ENCODE assay signal across 28 mouse cellular contexts in the genomic region with DNA sequence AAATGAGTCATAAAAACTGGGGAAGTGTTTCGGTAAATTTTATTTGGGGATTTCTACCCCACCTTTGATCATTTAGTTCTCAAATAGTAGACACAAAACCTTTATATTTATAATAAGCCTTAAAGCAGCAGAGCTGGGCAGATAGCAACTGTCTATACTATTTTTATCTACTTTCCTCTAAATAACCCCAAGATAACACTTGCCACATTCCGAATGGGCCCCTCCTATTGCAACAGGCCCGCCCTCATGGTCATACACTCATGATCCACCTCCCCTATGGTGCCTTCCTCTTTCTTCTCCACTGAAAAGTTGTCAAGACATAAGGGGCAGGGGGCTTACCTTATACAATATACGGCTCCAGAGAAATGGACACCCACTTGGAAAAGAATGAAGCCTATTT.
DNase-seq lines count a peak whose midpoint lies in the region; ATAC-seq lines count a peak whose summit lies in the region.
"Had no signal": no experiment of that assay in that cellular context is flagged by ENCODE, and none has a peak within 500 bp of the region (broad histone marks: within the 10 kb centered on the region; RNA-seq: fewer than 3 reads in every experiment).

No protein-coding gene starts in this region.

- H3K9me3 ChIP-seq in liver, embryonic 11.5 days (ENCODE audit: control insufficient read depth, low read length), result no peaks in the 10 kb centered on the region
- no peaks in the 10 kb centered on the region for H3K9me3 ChIP-seq in liver, embryonic 16.5 days (replicated peaks; ENCODE audit: control insufficient read depth, low read length)
- no peaks in the 10 kb centered on the region for H3K9me3 ChIP-seq in limb, embryonic 10.5 days (replicated peaks)
- H3K9me3 ChIP-seq: embryonic facial prominence, embryonic 10.5 days; embryonic facial prominence, embryonic 15.5 days; forebrain, embryonic 12.5 days; heart, embryonic 13.5 days; hindbrain, embryonic 15.5 days; midbrain, embryonic 12.5 days; neural tube, embryonic 13.5 days had no signal

- H3K4me1 ChIP-seq in liver, embryonic 11.5 days (replicated peaks; ENCODE audit: control insufficient read depth, insufficient read depth, low read length), result peaks cover 7% of the 10 kb centered on the region; the same call in 1 of the 2 replicates
- peaks cover 7% of the 10 kb centered on the region; the same call in 1 of the 2 replicates for H3K4me1 ChIP-seq in liver, embryonic 16.5 days (ENCODE audit: control insufficient read depth, low read depth, low read length)
- H3K4me1 ChIP-seq in limb, embryonic 10.5 days, result peaks cover 7% of the 10 kb centered on the region; the same call in 1 of the 2 replicates
- H3K4me1 ChIP-seq: embryonic facial prominence, embryonic 10.5 days; embryonic facial prominence, embryonic 15.5 days; forebrain, embryonic 12.5 days; hindbrain, embryonic 15.5 days; midbrain, embryonic 12.5 days; neural tube, embryonic 13.5 days had no signal

- H3K36me3 ChIP-seq in liver, embryonic 11.5 days (ENCODE audit: control insufficient read depth, insufficient read depth, low read length), result no peaks in the 10 kb centered on the region
- no peaks in the 10 kb centered on the region for H3K36me3 ChIP-seq in liver, embryonic 16.5 days (ENCODE audit: control insufficient read depth, insufficient read depth)
- H3K36me3 ChIP-seq in limb, embryonic 10.5 days, result no peaks in the 10 kb centered on the region
- H3K36me3 ChIP-seq: embryonic facial prominence, embryonic 10.5 days; embryonic facial prominence, embryonic 15.5 days; forebrain, embryonic 12.5 days; heart, embryonic 13.5 days; hindbrain, embryonic 15.5 days; midbrain, embryonic 12.5 days; neural tube, embryonic 13.5 days had no signal

- DNase-seq in 416B (ENCODE audit: low read depth), result peak; percentile 4
- peak; percentile 16 for DNase-seq in MEL-GATA-1-ER (ENCODE audit: extremely low read depth, low read depth)
- no peak for DNase-seq in liver, embryonic 11.5 days (ENCODE audit: low spot score)
- DNase-seq in cerebellum, adult 9-10 months, result no peak
- no peak for DNase-seq in heart, adult 18-20 months
- no peak for DNase-seq in limb, embryonic 10.5 days (ENCODE audit: low spot score)
- no peak for DNase-seq in left cerebral cortex, adult 9 months (ENCODE audit: low spot score in 2 of 2)
- DNase-seq: adrenal gland, postnatal 14 days; cerebellum, adult 18-20 months; cerebellum, postnatal 14 days; gastrocnemius, postnatal 25 days; heart, adult 2 months; heart, postnatal 10 days; kidney, adult 9 months; kidney, postnatal 14 days; lung, embryonic 14.5 days; lung, postnatal 14 days; thymus, postnatal 4 days had no signal

- WGBS in liver, embryonic 11.5 days, result 61% methylated on average over 4 of the region's 4 CpGs
- 43% methylated on average over 4 of the region's 4 CpGs for WGBS in liver, embryonic 16.5 days (ENCODE audit: insufficient replicate concordance)
- WGBS in limb, embryonic 10.5 days, result 90% methylated on average over 4 of the region's 4 CpGs

- no peaks in the 10 kb centered on the region for H3K27me3 ChIP-seq in liver, embryonic 11.5 days (replicated peaks; ENCODE audit: control insufficient read depth, insufficient read depth, low read length)
- H3K27me3 ChIP-seq in liver, embryonic 16.5 days (ENCODE audit: control insufficient read depth, insufficient read depth, low read depth, low read length), result no peaks in the 10 kb centered on the region
- H3K27me3 ChIP-seq in limb, embryonic 10.5 days (ENCODE audit: low read depth, poor library complexity, severe bottlenecking), result no peaks in the 10 kb centered on the region
- H3K27me3 ChIP-seq: embryonic facial prominence, embryonic 15.5 days; forebrain, embryonic 12.5 days; heart, embryonic 13.5 days; hindbrain, embryonic 15.5 days; midbrain, embryonic 12.5 days; neural tube, embryonic 13.5 days had no signal

- no peak overlapping the region for H3K9ac ChIP-seq in liver, embryonic 11.5 days (ENCODE audit: low read depth, low read length)
- H3K9ac ChIP-seq in liver, embryonic 16.5 days (ENCODE audit: low read depth, low read length), result no peak overlapping the region
- H3K9ac ChIP-seq: embryonic facial prominence, embryonic 15.5 days; forebrain, embryonic 12.5 days; heart, embryonic 13.5 days; hindbrain, embryonic 15.5 days; lung, embryonic 14.5 days; midbrain, embryonic 12.5 days; neural tube, embryonic 13.5 days had no signal

- no peak overlapping the region for H3K4me3 ChIP-seq in liver, embryonic 11.5 days (ENCODE audit: low read depth, low read length)
- no peak overlapping the region for H3K4me3 ChIP-seq in liver, embryonic 16.5 days (ENCODE audit: low read depth, low read length)
- no peak overlapping the region for H3K4me3 ChIP-seq in limb, embryonic 10.5 days
- H3K4me3 ChIP-seq: embryonic facial prominence, embryonic 10.5 days; embryonic facial prominence, embryonic 15.5 days; forebrain, embryonic 12.5 days; heart, adult 2 months; heart, embryonic 13.5 days; hindbrain, embryonic 15.5 days; left cerebral cortex, adult 2 months; midbrain, embryonic 12.5 days; neural tube, embryonic 13.5 days had no signal

- peak; percentile 85 for ATAC-seq in liver, embryonic 11.5 days (replicated peaks; ENCODE audit: low FRiP score)
- ATAC-seq in liver, embryonic 16.5 days (ENCODE audit: low read depth), result peak; percentile 64
- ATAC-seq: CD4-positive, CD25-positive, alpha-beta regulatory T cell, adult 4 months had no signal

- no peak overlapping the region for H3K27ac ChIP-seq in liver, embryonic 11.5 days (ENCODE audit: low read depth, low read length)
- H3K27ac ChIP-seq in liver, embryonic 16.5 days (ENCODE audit: low read length), result no peak overlapping the region
- H3K27ac ChIP-seq in limb, embryonic 10.5 days, result no peak overlapping the region
- H3K27ac ChIP-seq: embryonic facial prominence, embryonic 10.5 days; embryonic facial prominence, embryonic 15.5 days; forebrain, embryonic 12.5 days; heart, adult 2 months; heart, embryonic 13.5 days; hindbrain, embryonic 15.5 days; left cerebral cortex, adult 2 months; midbrain, embryonic 12.5 days; neural tube, embryonic 13.5 days had no signal

- no peak overlapping the region for H3K4me2 ChIP-seq in liver, embryonic 11.5 days
- no peak overlapping the region for H3K4me2 ChIP-seq in liver, embryonic 16.5 days (ENCODE audit: low read depth, low read length)
- H3K4me2 ChIP-seq: embryonic facial prominence, embryonic 15.5 days; forebrain, embryonic 12.5 days; heart, embryonic 13.5 days; hindbrain, embryonic 15.5 days; lung, embryonic 14.5 days; midbrain, embryonic 12.5 days; neural tube, embryonic 13.5 days had no signal

Comparison
In these comparisons a context has a peak if more than half of its experiments do, and no peak if none do; other contexts are left out.
1. DNase-seq: peak in 416B (single experiment) and MEL-GATA-1-ER (single experiment); none in liver, embryonic 11.5 days (single experiment), cerebellum, adult 9-10 months (single experiment), heart, adult 18-20 months (0 of 2), limb, embryonic 10.5 days (single experiment) and left cerebral cortex, adult 9 months (0 of 2).